Mouse (Mus musculus) heart, embryonic 14.5 days (tissue): ENCODE data around the gene Axdnd1. TPM values are rescaled to one million over a fixed set of nuclear protein-coding genes. Genes with fewer than 3 reads are reported as not detected.

Experiments used
- ATAC-seq: fragments of 200-750 bp; cut with Nextera tagmentation; 2 replicates; pipeline ENCODE4 v1.8.0; 2017; ENCODE audit warnings: low read depth, moderate TSS enrichment; ENCODE audit not compliant: insufficient number of reproducible peaks, insufficient read depth, low FRiP score
- H3K27ac ChIP-seq, 2 experiments: fragments of 200-500 bp in 1 of 2; fragments of 300-500 bp in 1 of 2; sonication (generic) in 1 of 2; replicated peaks in 1 of 2; 2 replicates each; pipeline ENCODE4 v1.5.1; 2012 to 2014; ENCODE audit warnings: low read depth in 2 of 2, low read length in 2 of 2, control low read depth in 1 of 2, mild to moderate bottlenecking in 1 of 2, mixed read lengths in 1 of 2; ENCODE audit not compliant: control insufficient read depth in 1 of 2, insufficient read depth in 1 of 2
- H3K27me3 ChIP-seq: fragments of 300-500 bp; sonication (generic); 2 replicates; pipeline ENCODE4 v1.6.1; 2014; ENCODE audit warnings: mild to moderate bottlenecking, low read length, control low read depth; ENCODE audit not compliant: control insufficient read depth, insufficient read depth
- H3K36me3 ChIP-seq: fragments of 300-500 bp; sonication (generic); 2 replicates; pipeline ENCODE4 v1.6.1; 2014; ENCODE audit warnings: mild to moderate bottlenecking, control low read depth, low read length, mixed read lengths; ENCODE audit not compliant: control insufficient read depth, insufficient read depth
- H3K4me1 ChIP-seq, 2 experiments: fragments of 200-500 bp in 1 of 2; fragments of 300-500 bp in 1 of 2; sonication (generic) in 1 of 2; 2 replicates each; pipeline ENCODE4 v1.6.1; 2012 to 2014; ENCODE audit warnings: low read length in 2 of 2, control low read depth in 1 of 2, mixed read lengths in 1 of 2; ENCODE audit not compliant: control insufficient read depth in 2 of 2, insufficient read depth in 2 of 2
- H3K4me2 ChIP-seq: fragments of 300-500 bp; sonication (generic); 2 replicates; pipeline ENCODE4 v1.6.1; 2014; ENCODE audit warnings: mild to moderate bottlenecking, low read length
- H3K4me3 ChIP-seq, 2 experiments: fragments of 200-500 bp in 1 of 2; fragments of 300-500 bp in 1 of 2; sonication (generic) in 1 of 2; 2 replicates each; pipeline ENCODE4 v1.5.1; 2012 to 2014; ENCODE audit warnings: low read length in 2 of 2, mild to moderate bottlenecking in 2 of 2, control low read depth in 1 of 2, low read depth in 1 of 2, moderate library complexity in 1 of 2; ENCODE audit not compliant: control insufficient read depth in 1 of 2, insufficient read depth in 1 of 2
- H3K9ac ChIP-seq: fragments of 300-500 bp; sonication (generic); 2 replicates; pipeline ENCODE4 v1.6.1; 2014; ENCODE audit warnings: mild to moderate bottlenecking, low read length
- H3K9me3 ChIP-seq: fragments of 300-500 bp; sonication (generic); 2 replicates; pipeline ENCODE4 v1.6.1; 2016; ENCODE audit warnings: low read length, control low read depth; ENCODE audit not compliant: control insufficient read depth
- WGBS: fragments of 180-500 bp; shearing (Covaris S2); extraction: QIAGEN DNeasy Blood & Tissue Kit; methylation state at CpG from one replicate; pipeline ENCODE4 v1.1.7; 2014; 5-methylcytosine and 5-hydroxymethylcytosine counted together
- polyA plus RNA-seq: library from polyadenylated mRNA; unstranded; fragments of >200 nt; fragmentation: Nextera tagmentation; extraction: Ambion mirVana; gene quantifications from 2 replicates; pipeline ENCODE4 v1.2.1, GENCODE M21; 2014

Gene Axdnd1
- polyA plus RNA-seq, 1 experiment from 2014 or later, result 0.35 TPM

- no peak overlapping the region for H3K27ac ChIP-seq
- H3K36me3 ChIP-seq, result peaks cover 28% of the 10 kb centered on the region
- no peak overlapping the region for H3K4me3 ChIP-seq
- no peaks in the 10 kb centered on the region for H3K27me3 ChIP-seq
- no peak for ATAC-seq
- H3K4me1 ChIP-seq, result peaks cover 2 to 5% of the 10 kb centered on the region in 2 experiments; a peak in 2 of 4 replicates
- H3K9ac ChIP-seq, result no peak overlapping the region
- H3K4me2 ChIP-seq, result no peak overlapping the region
- H3K9me3 ChIP-seq, result no peaks in the 10 kb centered on the region
- 69% methylated on average over 12 of the region's 12 CpGs for WGBS
These were observed 41.5 kb upstream of the Axdnd1 start for GRCm38 (mm10) chr1:156462273-156462991.

DNA sequence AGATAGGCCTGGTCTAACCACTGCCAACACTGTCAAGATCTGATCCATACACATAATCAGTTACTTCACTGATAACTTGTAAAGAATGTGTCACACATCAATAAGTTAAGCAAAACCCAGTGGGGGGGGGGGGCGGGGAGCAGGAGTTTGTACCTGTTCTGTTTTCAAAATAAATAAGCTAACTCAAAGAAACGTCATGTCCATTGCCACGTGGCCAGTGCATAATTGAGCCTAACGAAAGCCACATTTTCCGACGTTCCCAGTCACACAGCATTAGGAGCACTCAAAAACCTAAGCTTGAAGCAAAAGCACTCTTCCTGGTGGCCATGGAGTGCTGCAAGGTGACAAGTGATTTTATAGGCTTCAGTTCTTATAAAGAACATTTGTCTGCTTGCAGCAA, 40.1 kb upstream of the Axdnd1 start:
- Histone ChIP-seq H3K4me3 (no peak overlapping the region), H3K36me3 (peaks cover 25% of the 10 kb centered on the region), H3K9me3 (no peaks in the 10 kb centered on the region), H3K27me3 (no peaks in the 10 kb centered on the region), H3K9ac (no peak overlapping the region), H3K27ac (no peak overlapping the region), H3K4me1 (peaks cover 2 to 5% of the 10 kb centered on the region in 2 experiments; a peak in 2 of 4 replicates), H3K4me2 (no peak overlapping the region)
- 85% methylated on average over 6 of the region's 6 CpGs for WGBS
- no peak for ATAC-seq

GRCm38 (mm10) chr1:156460216-156460615, 39.3 kb upstream of the Axdnd1 start:
- Histone ChIP-seq H3K4me2 (no peak overlapping the region), H3K4me3 (no peak overlapping the region), H3K4me1 (peaks cover 2 to 5% of the 10 kb centered on the region in 2 experiments; a peak in 2 of 4 replicates), H3K36me3 (peaks cover 25% of the 10 kb centered on the region), H3K9ac (no peak overlapping the region), H3K27me3 (no peaks in the 10 kb centered on the region), H3K27ac (peak overlapping the region; percentile 10 to 56; a peak in 3 of 4 replicates), H3K9me3 (no peaks in the 10 kb centered on the region)
- WGBS, result 86% methylated on average over 4 of the region's 4 CpGs
- no peak for ATAC-seq

DNA sequence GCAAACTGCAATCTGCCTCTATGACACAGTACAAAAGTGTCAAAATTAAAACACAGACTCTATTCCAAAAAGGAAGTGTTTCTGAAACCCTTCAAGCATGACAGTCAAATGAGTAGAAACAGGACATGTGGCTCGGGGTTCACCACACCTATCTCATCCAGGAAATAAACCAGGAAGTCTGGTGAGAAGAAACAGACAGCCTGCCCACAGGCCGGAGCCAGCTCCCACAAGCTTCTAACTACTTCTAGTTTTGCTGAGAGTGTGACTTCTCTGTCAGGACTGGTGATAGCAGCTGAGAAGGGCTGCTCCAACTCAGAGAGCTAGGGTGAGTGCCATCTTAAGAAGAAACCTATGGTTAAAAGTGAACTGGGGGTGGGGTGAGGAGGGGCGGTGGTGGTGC, 38.7 kb upstream of the Axdnd1 start:
- Histone ChIP-seq H3K4me3 (no peak overlapping the region), H3K9me3 (no peaks in the 10 kb centered on the region), H3K4me2 (no peak overlapping the region), H3K36me3 (peaks cover 23% of the 10 kb centered on the region), H3K4me1 (peaks cover 2 to 5% of the 10 kb centered on the region in 2 experiments; a peak in 2 of 4 replicates), H3K27ac (peak overlapping the region; percentile 10 to 56), H3K9ac (no peak overlapping the region), H3K27me3 (no peaks in the 10 kb centered on the region)
- 47% methylated on average over 3 of the region's 3 CpGs for WGBS
- ATAC-seq, result no peak

DNA sequence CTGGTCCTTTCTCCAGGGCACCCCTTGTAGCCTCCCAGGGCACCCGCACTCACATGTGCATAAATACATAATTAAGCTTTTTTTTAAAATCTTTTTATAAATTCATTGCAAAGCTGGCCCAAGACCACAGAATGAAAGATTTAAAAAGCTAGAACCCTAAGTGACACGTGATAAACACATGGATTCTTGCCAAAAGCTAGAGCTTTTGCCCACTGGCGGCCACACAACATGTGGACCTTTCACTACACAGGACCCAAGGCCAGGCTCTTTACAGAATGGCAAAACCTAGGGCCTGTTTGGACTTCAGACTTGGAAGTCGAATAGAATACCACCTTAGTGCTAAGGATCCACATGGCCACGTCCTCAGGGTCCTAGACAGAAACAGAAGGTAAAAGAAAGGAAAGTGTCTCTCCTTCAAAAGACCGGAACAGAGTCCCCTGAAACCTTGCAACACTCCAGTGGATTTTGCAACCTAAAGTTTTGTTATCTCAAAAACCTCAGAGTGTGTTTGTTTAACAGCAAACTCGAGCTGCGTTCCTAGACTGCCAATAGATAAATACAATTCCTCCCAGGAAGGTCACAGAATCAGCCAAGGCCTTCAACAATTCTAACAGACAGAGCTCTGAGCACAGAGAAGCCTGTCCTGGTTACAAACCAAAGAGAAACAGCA, 37.6 kb upstream of the Axdnd1 start:
- H3K4me2 ChIP-seq, result no peak overlapping the region
- H3K4me3 ChIP-seq, result no peak overlapping the region
- no peak overlapping the region for H3K9ac ChIP-seq
- peak overlapping the region in 1 of 2 experiments; percentile 20; a peak in 1 of 4 replicates for H3K27ac ChIP-seq
- H3K9me3 ChIP-seq, result no peaks in the 10 kb centered on the region
- peaks cover 21% of the 10 kb centered on the region for H3K36me3 ChIP-seq
- H3K4me1 ChIP-seq, result peaks cover 4 to 5% of the 10 kb centered on the region in 2 experiments; a peak in 2 of 4 replicates
- no peak for ATAC-seq
- no peaks in the 10 kb centered on the region for H3K27me3 ChIP-seq
- 53% methylated on average over 8 of the region's 8 CpGs for WGBS

GRCm38 (mm10) chr1:156455005-156455758, 34.2 kb upstream of the Axdnd1 start:
- H3K9ac ChIP-seq, result no peak overlapping the region
- peaks cover 4 to 5% of the 10 kb centered on the region in 2 experiments; a peak in 2 of 4 replicates for H3K4me1 ChIP-seq
- H3K4me3 ChIP-seq, result no peak overlapping the region
- H3K9me3 ChIP-seq, result no peaks in the 10 kb centered on the region
- no peak overlapping the region for H3K4me2 ChIP-seq
- no peak overlapping the region for H3K27ac ChIP-seq
- 88% methylated on average over 2 of the region's 2 CpGs for WGBS
- no peaks in the 10 kb centered on the region for H3K27me3 ChIP-seq
- peaks cover 19% of the 10 kb centered on the region for H3K36me3 ChIP-seq
- ATAC-seq, result no peak

- no peaks in the 10 kb centered on the region for H3K9me3 ChIP-seq
- 43% methylated on average over 7 of the region's 7 CpGs for WGBS
- H3K36me3 ChIP-seq, result peaks cover 19% of the 10 kb centered on the region
- H3K27ac ChIP-seq, result 0 out of 4 replicates have a peak overlapping the region, but pooled peaks of 1 of the 2 experiments have one; percentile 14
- no peak overlapping the region for H3K9ac ChIP-seq
- H3K4me2 ChIP-seq, result no peak overlapping the region
- no peaks in the 10 kb centered on the region for H3K27me3 ChIP-seq
- H3K4me1 ChIP-seq, result peaks cover 0 to 2% of the 10 kb centered on the region in 2 experiments; a peak in 2 of 4 replicates
- no peak overlapping the region for H3K4me3 ChIP-seq
- ATAC-seq, result no peak
These were observed 33.4 kb upstream of the Axdnd1 start for GRCm38 (mm10) chr1:156454384-156454783.
